Mouse (Mus musculus) lung, embryonic 16.5 days (tissue): Measurements from ENCODE around the gene Dag1. TPM values are rescaled to one million over a fixed set of nuclear protein-coding genes. Genes with fewer than 3 reads are reported as not detected.
"Not testable (repeated sequence)": the region's sequence is repeated elsewhere in the genome, so short reads cannot be mapped to it uniquely, and the experiment has no call there.

ENCODE experiments used
- ATAC-seq: fragments of 200-750 bp; cut with Nextera tagmentation; 2 replicates; pipeline ENCODE4 v1.8.0; 2017; ENCODE audit warnings: low read depth, mild to moderate bottlenecking, moderate library complexity
- H3K27ac ChIP-seq: fragments of 300-500 bp; sonication (generic); 2 replicates; pipeline ENCODE4 v1.5.1; 2014; ENCODE audit warnings: mild to moderate bottlenecking, control low read depth, low read length
- H3K27me3 ChIP-seq: fragments of 300-500 bp; sonication (generic); 2 replicates; pipeline ENCODE4 v1.6.1; 2014; ENCODE audit warnings: low read depth, low read length, mixed read lengths; ENCODE audit not compliant: control insufficient read depth, insufficient read depth
- H3K36me3 ChIP-seq: fragments of 300-500 bp; sonication (generic); 2 replicates; pipeline ENCODE4 v1.6.1; 2014; ENCODE audit warnings: low read length; ENCODE audit not compliant: control insufficient read depth, insufficient read depth
- H3K4me1 ChIP-seq: fragments of 300-500 bp; sonication (generic); replicated peaks from 2 replicates; pipeline ENCODE4 v1.6.1; 2014; ENCODE audit warnings: low read length, mixed read lengths; ENCODE audit not compliant: control insufficient read depth, insufficient read depth
- H3K4me2 ChIP-seq: fragments of 300-500 bp; sonication (generic); 2 replicates; pipeline ENCODE4 v1.6.1; 2014; ENCODE audit warnings: low read depth, low read length, control low read depth
- H3K4me3 ChIP-seq: fragments of 300-500 bp; sonication (generic); 2 replicates; pipeline ENCODE4 v1.5.1; 2014; ENCODE audit warnings: mild to moderate bottlenecking, low read length, control low read depth
- H3K9ac ChIP-seq: fragments of 300-500 bp; sonication (generic); 2 replicates; pipeline ENCODE4 v1.6.1; 2014; ENCODE audit warnings: low read length, control low read depth
- H3K9me3 ChIP-seq: fragments of 300-500 bp; sonication (generic); 2 replicates; pipeline ENCODE4 v1.6.1; 2016; ENCODE audit warnings: low read length; ENCODE audit not compliant: control insufficient read depth
- WGBS: fragments of 180-500 bp; shearing (Covaris S2); extraction: QIAGEN DNeasy Blood & Tissue Kit; methylation state at CpG from one replicate; pipeline ENCODE4 v1.1.7; 2014; 5-methylcytosine and 5-hydroxymethylcytosine counted together
- polyA plus RNA-seq: library from polyadenylated mRNA; unstranded; fragments of >200 nt; fragmentation: Nextera tagmentation; extraction: Ambion mirVana; gene quantifications from 2 replicates; pipeline ENCODE4 v1.2.1, GENCODE M21; 2015

Dag1 gene
- polyA plus RNA-seq, 1 experiment from 2014 or later = 141 TPM

DNA sequence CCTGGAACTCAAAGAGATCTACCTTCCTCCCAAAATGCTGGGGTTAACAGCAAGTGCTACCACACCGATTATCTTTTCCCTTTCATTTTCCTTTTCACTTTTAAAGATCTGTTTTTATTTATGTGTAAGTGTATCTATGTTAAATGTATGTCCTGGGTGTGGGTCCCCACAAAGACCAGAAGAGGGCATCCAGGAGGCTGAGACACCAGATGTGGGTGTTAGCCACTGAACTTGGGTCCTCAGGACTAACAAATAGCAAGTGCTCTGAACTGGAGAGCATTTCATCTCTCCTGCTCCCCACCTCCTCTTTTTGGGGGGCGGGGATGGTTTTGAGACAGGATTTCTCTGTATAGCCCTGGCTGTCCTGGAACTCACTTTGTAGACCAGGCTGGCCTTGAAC lies 61.6 kb downstream of the Dag1 start:
- WGBS = 97% methylated on average over 2 of the region's 2 CpGs
- Histone ChIP-seq H3K27ac (no peak overlapping the region), H3K36me3 (peaks cover 3% of the 10 kb centered on the region; the same call in 1 of the 2 replicates), H3K4me1 (peaks cover 6% of the 10 kb centered on the region), H3K9ac (no peak overlapping the region), H3K9me3 (no peaks in the 10 kb centered on the region), H3K4me2 (no peak overlapping the region), H3K27me3 (no peaks in the 10 kb centered on the region), H3K4me3 (no peak overlapping the region)
- no peak for ATAC-seq

DNA sequence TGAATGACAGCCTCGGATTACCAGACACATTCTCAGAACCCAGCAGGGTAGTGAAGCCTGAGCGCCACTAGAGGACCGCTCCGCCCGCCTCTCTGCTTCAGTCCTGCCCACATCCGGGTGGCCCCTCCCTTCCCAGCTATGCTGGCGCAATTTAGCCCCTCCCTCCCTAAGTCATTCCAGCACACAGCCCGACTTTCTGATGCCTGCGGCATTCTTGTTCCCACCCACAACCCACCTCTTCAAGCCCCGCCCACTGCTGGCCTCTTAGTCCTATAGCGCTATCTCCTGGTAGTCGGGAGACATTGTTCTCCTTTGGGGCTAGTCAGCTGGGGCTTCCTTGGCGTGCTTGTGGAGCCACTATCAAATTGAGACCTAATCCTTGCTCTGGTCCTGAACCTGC lies 62.6 kb downstream of the Dag1 start:
- Histone ChIP-seq H3K27ac (no peak overlapping the region), H3K9ac (peak overlapping the region; percentile 49; the same call in 1 of the 2 replicates)
- peak; percentile 99 for ATAC-seq

DNA sequence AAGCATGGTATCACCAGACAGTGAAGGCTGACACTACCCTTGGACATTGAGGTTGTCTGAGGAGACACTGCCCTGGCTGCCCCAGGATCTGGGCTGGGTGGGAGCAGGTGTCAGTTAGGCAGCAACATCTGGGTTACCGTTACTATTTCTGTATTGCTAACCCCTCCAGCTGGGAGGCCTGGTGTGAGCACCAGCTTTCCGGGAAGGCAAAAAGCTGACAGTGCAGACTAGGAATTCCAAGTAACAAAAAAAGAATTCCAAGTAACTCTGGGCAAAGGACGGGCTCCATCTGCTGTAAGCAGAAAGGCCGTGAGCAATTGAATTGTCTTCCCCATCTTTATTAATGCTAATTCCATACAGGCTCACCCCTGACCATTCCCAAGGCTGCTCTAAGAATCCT lies 65.1 kb downstream of the Dag1 start:
- Histone ChIP-seq H3K4me3 (no peak overlapping the region), H3K4me2 (no peak overlapping the region), H3K9ac (no peak overlapping the region), H3K9me3 (no peaks in the 10 kb centered on the region), H3K27me3 (no peaks in the 10 kb centered on the region), H3K4me1 (peaks cover 6% of the 10 kb centered on the region), H3K36me3 (no peaks in the 10 kb centered on the region), H3K27ac (no peak overlapping the region)
- no peak for ATAC-seq
- WGBS = 57% methylated on average over 4 of the region's 4 CpGs

More for the DNA sequence above, 62.6 kb downstream of the Dag1 start:
- Histone ChIP-seq H3K4me3 (peak overlapping the region; percentile 34), H3K27me3 (no peaks in the 10 kb centered on the region), H3K9me3 (no peaks in the 10 kb centered on the region), H3K4me1 (peaks cover 6% of the 10 kb centered on the region), H3K4me2 (peak overlapping the region; percentile 58), H3K36me3 (no peaks in the 10 kb centered on the region)
- WGBS = under 1% methylated on average over 13 of the region's 13 CpGs

DNA sequence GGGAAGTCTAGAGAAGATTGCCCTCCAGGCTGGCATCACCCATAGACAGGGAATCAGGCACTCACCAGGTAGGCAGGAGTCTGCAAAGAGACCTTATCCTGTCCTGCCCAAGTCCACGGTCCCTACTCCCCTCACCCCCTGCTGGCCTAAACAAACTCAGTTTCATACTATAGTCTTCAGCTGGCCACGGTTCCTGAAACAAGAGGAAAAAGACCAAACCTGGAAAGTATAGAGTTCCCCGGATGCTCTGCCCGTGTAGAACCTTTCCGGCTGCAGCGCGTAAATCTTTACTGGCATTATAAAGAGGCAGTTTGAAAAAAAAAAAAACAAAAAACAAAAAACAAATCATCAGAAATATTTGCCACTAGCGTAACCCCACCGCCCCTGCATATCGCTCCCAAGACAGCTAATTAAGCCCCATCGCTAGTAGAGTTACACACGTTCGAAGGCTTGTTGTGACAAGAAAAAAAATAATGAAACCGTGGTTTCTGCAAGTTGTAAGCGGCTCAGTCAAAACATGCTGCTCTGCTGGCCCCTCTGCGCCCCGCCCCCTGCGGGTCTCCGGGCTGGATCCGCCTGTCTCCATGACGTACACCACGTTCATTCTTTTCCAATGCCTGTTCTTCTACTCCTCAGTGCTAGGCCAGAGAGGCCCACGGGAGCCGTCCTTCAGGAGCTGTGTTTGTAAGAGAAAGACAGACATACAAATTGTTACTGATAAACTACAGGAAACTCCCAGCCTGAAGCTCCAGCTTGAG lies 66.7 kb downstream of the Dag1 start:
- Histone ChIP-seq H3K4me1 (peaks cover 6% of the 10 kb centered on the region), H3K9me3 (no peaks in the 10 kb centered on the region), H3K4me3 (peak overlapping the region; percentile 1; the same call in 1 of the 2 replicates), H3K9ac (peak overlapping the region; percentile 17; the same call in 1 of the 2 replicates), H3K4me2 (peak overlapping the region; percentile 25), H3K36me3 (no peaks in the 10 kb centered on the region), H3K27me3 (no peaks in the 10 kb centered on the region), H3K27ac (no peak overlapping the region)
- WGBS = 29% methylated on average over 24 of the region's 24 CpGs
- ATAC-seq = no peak

DNA sequence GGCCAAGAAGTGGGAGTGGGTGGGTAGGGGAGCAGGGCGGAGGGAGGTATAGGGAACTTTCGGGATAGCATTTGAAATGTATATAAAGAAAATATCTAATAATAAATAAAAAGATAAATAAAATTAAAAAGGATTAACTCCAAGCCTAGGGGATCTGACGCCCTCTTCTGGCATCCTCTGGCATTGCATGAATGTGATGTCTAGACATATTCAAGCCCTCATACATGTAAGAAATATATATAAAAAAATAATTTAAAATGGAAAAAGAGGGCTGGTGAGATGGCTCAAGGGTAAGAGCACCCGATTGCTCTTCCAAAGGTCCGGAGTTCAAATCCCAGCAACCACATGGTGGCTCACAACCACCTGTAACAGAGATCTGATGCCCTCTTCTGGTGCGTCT lies 67.5 kb downstream of the Dag1 start:
- H3K4me2 ChIP-seq, ATAC-seq, H3K4me3 ChIP-seq, H3K9me3 ChIP-seq, H3K9ac ChIP-seq, H3K27me3 ChIP-seq, H3K36me3 ChIP-seq, H3K4me1 ChIP-seq, H3K27ac ChIP-seq: not testable (repeated sequence)
- 61% methylated on average over 6 of the region's 6 CpGs for WGBS

DNA sequence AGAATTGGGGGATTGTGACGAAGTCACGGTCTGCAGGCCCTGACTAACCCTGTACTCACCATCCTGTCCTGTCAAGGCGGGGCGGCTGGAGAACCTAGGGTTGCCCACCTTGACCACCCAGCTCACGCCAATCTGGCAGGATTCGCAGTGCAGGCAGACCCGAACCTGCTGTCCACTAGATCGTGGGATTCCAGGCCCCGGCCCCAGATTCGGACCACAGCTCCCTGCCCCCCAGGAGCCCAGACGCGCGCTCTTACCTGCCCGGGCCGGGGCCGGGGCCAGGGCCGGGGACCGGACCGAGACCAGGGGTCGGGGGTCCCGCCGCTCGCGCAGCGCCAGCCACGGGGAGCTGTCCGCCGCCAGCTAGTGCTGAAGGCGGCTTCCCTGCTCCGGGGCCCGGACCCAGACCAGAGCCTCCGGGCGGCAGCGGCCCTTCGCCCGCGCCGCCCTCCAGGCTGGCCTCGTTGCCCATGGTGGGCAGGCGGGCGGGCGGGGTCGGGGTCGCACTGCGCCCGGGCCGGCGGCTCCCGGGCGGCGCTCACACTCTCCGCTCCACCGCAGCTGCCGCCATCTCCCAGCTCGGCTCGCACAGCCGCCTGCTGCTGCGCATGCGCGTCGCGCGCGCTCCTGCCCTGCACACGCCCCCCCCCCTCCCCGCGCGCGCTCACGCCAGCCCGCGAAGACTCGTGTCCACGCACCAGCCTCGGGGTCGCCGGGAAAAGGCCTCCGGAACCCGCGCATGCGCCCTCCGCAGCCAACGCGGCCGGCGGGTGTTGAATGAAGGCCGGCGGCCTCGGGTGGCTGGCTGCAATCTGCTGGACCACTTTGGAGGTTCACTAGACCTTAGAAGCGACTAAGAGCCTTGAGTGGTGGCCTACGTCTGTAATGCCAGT lies 73.7 kb downstream of the Dag1 start, which contains the start of gene Bsn:
Gene Bsn (minus strand): TSS at position 598 of the 893 bp plus-strand sequence.
- no peak within 1 kb of the TSS for H3K27ac ChIP-seq
- H3K9ac ChIP-seq = peak within 1 kb of the TSS; percentile 25; the same call in 1 of the 2 replicates
- no peaks in the 10 kb centered on the region for H3K36me3 ChIP-seq
- H3K4me3 ChIP-seq = peak within 1 kb of the TSS; percentile 58
- peaks cover 6% of the 10 kb centered on the region; the same call in 1 of the 2 replicates for H3K4me1 ChIP-seq
- peak within 1 kb of the TSS; percentile 96 for H3K4me2 ChIP-seq
- ATAC-seq = peak; percentile 75
- WGBS = 2% methylated on average over 64 of the region's 91 CpGs
- H3K27me3 ChIP-seq = peaks cover 19% of the 10 kb centered on the region
- H3K9me3 ChIP-seq = no peaks in the 10 kb centered on the region

DNA sequence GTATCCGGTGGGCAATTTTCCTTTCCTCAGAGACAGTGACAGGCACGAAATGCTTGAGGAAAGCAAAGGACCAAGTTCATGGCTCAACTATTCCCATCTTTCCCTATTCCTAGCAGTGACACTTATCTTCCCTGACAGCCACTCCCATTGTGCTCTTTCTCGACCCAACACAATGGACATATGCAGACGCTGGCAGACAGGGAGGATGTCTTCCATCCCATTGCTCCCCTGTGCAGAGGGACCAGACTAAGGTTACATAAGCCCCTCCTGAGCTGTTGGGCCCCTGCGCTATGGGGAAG lies 74.3 kb downstream of the Dag1 start:
- Histone ChIP-seq H3K36me3 (no peaks in the 10 kb centered on the region), H3K9me3 (no peaks in the 10 kb centered on the region), H3K27ac (no peak overlapping the region), H3K4me3 (no peak overlapping the region), H3K4me1 (peaks cover 6% of the 10 kb centered on the region; the same call in 1 of the 2 replicates), H3K27me3 (peaks cover 19% of the 10 kb centered on the region), H3K4me2 (peak overlapping the region; percentile 96), H3K9ac (no peak overlapping the region)
- 44% methylated on average over 5 of the region's 5 CpGs for WGBS
- no peak for ATAC-seq

DNA sequence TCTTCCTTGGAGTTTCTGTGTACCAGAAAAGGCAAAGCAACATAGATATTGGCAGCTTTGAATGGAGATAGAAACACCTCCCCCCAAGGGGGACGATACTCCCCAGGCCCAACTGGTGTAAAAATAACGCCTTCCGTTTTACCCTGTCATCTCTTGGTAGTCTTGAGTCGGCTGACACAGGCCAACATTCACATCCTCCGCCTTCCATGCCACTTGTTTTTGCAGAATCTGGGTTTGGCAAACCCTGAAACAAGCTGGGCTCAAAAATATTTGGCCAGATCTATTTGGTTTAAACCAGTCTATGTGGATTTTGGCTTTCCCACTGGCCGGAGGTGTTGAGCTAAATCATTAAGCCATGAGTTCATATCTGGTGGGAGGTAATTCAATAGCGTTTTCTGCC lies 74.7 kb downstream of the Dag1 start:
- no peak for ATAC-seq
- Histone ChIP-seq H3K4me2 (no peak overlapping the region), H3K9me3 (no peaks in the 10 kb centered on the region), H3K4me3 (no peak overlapping the region), H3K27ac (no peak overlapping the region), H3K27me3 (peaks cover 19% of the 10 kb centered on the region), H3K4me1 (peaks cover 6% of the 10 kb centered on the region; the same call in 1 of the 2 replicates), H3K9ac (no peak overlapping the region), H3K36me3 (no peaks in the 10 kb centered on the region)
- 74% methylated on average over 7 of the region's 7 CpGs for WGBS

DNA sequence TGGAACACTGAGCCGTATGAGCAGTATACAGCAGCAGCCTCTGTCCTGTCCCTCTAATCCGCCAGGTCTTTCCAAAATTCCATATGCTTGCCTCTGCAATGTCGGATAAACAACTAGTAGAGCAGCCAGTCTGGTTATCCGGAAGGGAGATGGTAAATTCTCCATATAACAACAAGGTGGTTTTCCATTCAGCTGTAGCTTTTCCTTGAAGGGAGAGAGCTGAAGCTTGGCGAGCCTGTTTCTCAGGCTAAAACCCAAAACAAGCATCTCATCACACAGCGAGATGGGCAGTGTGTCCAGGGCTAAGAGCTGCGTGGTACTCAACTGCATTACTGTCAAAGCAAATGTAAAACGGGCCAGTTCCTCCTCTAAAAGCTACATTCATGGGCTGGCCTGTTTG lies 75.2 kb downstream of the Dag1 start:
- Histone ChIP-seq H3K9ac (no peak overlapping the region), H3K27me3 (peaks cover 19% of the 10 kb centered on the region), H3K27ac (no peak overlapping the region), H3K4me3 (no peak overlapping the region), H3K36me3 (no peaks in the 10 kb centered on the region), H3K4me2 (no peak overlapping the region), H3K9me3 (no peaks in the 10 kb centered on the region), H3K4me1 (peaks cover 6% of the 10 kb centered on the region; the same call in 1 of the 2 replicates)
- ATAC-seq = no peak
- WGBS = 70% methylated on average over 8 of the region's 8 CpGs
